ENCODE assay signal across 9 mouse cellular contexts in genomic region chr12:88376820-88377219, GRCm38 (mm10). TPM values are rescaled to one million over a fixed set of nuclear protein-coding genes. Genes with fewer than 3 reads are reported as not detected.
DNase-seq lines count a peak whose midpoint lies in the region; ATAC-seq and TF ChIP-seq lines count a peak whose summit lies in the region.
"Had no signal": no experiment of that assay in that cellular context is flagged by ENCODE, and none has a peak within 500 bp of the region (broad histone marks: within the 10 kb centered on the region; RNA-seq: fewer than 3 reads in every experiment).

No protein-coding gene starts in this region.

- no peaks in the 10 kb centered on the region for H3K9me3 ChIP-seq in neural tube, embryonic 11.5 days (ENCODE audit: control insufficient read depth, low read length)

- intact Hi-C loops in gastrocnemius, adult 2 months (cut with DNase I), result no loop called here
- intact Hi-C loops in heart, postnatal 14 days (cut with DNase I), result no loop called here

- no peaks in the 10 kb centered on the region for H3K27me3 ChIP-seq in neural tube, embryonic 11.5 days (ENCODE audit: control insufficient read depth, insufficient read depth, low read length)

- no peak overlapping the region for H3K4me2 ChIP-seq in neural tube, embryonic 11.5 days (ENCODE audit: low read depth)

- ATAC-seq in neural tube, embryonic 11.5 days (ENCODE audit: insufficient read depth, low FRiP score, low TSS enrichment), result no peak
- no peak for ATAC-seq in megakaryocyte, adult 5-6 weeks (ENCODE audit: poor library complexity, severe bottlenecking)

- no peak overlapping the region for H3K9ac ChIP-seq in neural tube, embryonic 11.5 days (ENCODE audit: low read length)

- 39% methylated on average over 10 of the region's 10 CpGs for WGBS in neural tube, embryonic 11.5 days

- no peak for DNase-seq in gastrocnemius, adult 2 months
- DNase-seq in gastrocnemius, postnatal 4 days (ENCODE audit: low spot score in 2 of 2), result no peak
- DNase-seq in thymus, postnatal 14 days, result peak; percentile 14
- no peak for DNase-seq in thymus, postnatal 25 days
- DNase-seq in induced T-regulatory cell, adult 2 months (ENCODE audit: low read depth), result peak; percentile 26
- DNase-seq in neural tube, embryonic 11.5 days (ENCODE audit: low spot score), result peak; percentile 35
- DNase-seq in heart, postnatal 14 days, result no peak

- H3K4me1 ChIP-seq in neural tube, embryonic 11.5 days (ENCODE audit: control insufficient read depth, insufficient read depth, low read length), result no peaks in the 10 kb centered on the region

- H3K4me3 ChIP-seq in gastrocnemius, adult 2 months, result no peak overlapping the region
- no peak overlapping the region for H3K4me3 ChIP-seq in neural tube, embryonic 11.5 days (ENCODE audit: low read depth, low read length)

- H3K36me3 ChIP-seq in neural tube, embryonic 11.5 days (ENCODE audit: control insufficient read depth, insufficient read depth, low read length), result no peaks in the 10 kb centered on the region

- H3K27ac ChIP-seq in gastrocnemius, adult 2 months, result no peak overlapping the region
- H3K27ac ChIP-seq in neural tube, embryonic 11.5 days (ENCODE audit: low read depth, low read length), result no peak overlapping the region

- TF ChIP-seq CTCF in gastrocnemius, adult 2 months (IDR thresholded peaks at IDR 0.05), result peak; percentile 61

RNA-seq across cellular contexts. Expression of gene Adck1, which starts 16.5 kb away (rescaled TPM):
- total RNA-seq in gastrocnemius, adult 2 months (2021), result 10 to 100 TPM; 15.0 to 21.3 TPM
- total RNA-seq in gastrocnemius, postnatal 4 days (2021), result 1 to 10 TPM; 8.9 to 9.8 TPM
- polyA plus RNA-seq in neural tube, embryonic 11.5 days (2014; fragmentation: Nextera tagmentation; extraction: Ambion mirVana), result 14.3 and 17.1 TPM in 2 replicates
- 5.1 and 6.8 TPM in 2 replicates for total RNA-seq in megakaryocyte, adult 5-6 weeks (2015)
- 9.0 and 13.2 TPM in 2 replicates for total RNA-seq in megakaryocyte, adult 5-6 weeks (2017)
- total RNA-seq in heart, postnatal 14 days (2021), result 10 to 100 TPM; 24.6 to 25.4 TPM

RNA-seq across cellular contexts. Expression of gene Gm5039, which starts 53.0 kb away (rescaled TPM):
- total RNA-seq in gastrocnemius, adult 2 months (2021), result not detected
- total RNA-seq in gastrocnemius, postnatal 4 days (2021), result not detected
- not detected in 2 replicates for polyA plus RNA-seq in neural tube, embryonic 11.5 days (2014; fragmentation: Nextera tagmentation; extraction: Ambion mirVana)
- not detected in 2 replicates for total RNA-seq in megakaryocyte, adult 5-6 weeks (2015)
- not detected in 2 replicates for total RNA-seq in megakaryocyte, adult 5-6 weeks (2017)
- total RNA-seq in heart, postnatal 14 days (2021), result not detected
- total RNA-seq: left cerebral cortex, postnatal 14 days had no signal

Comparison
In these comparisons a context has a peak if more than half of its experiments do, and no peak if none do; other contexts are left out.
1. DNase-seq: peak in thymus, postnatal 14 days (single experiment), induced T-regulatory cell, adult 2 months (single experiment) and neural tube, embryonic 11.5 days (single experiment); none in gastrocnemius, adult 2 months (single experiment), gastrocnemius, postnatal 4 days (0 of 2), thymus, postnatal 25 days (single experiment) and heart, postnatal 14 days (0 of 2).